Mouse (Mus musculus): ENCODE measurements at regions not wholly inside any gene's neighbourhood (a gene's known extent, or its start where the extent isn't known, plus 50 kb on each side); places are given as distances from the start of the nearest gene placed in this dataset.

DNA sequence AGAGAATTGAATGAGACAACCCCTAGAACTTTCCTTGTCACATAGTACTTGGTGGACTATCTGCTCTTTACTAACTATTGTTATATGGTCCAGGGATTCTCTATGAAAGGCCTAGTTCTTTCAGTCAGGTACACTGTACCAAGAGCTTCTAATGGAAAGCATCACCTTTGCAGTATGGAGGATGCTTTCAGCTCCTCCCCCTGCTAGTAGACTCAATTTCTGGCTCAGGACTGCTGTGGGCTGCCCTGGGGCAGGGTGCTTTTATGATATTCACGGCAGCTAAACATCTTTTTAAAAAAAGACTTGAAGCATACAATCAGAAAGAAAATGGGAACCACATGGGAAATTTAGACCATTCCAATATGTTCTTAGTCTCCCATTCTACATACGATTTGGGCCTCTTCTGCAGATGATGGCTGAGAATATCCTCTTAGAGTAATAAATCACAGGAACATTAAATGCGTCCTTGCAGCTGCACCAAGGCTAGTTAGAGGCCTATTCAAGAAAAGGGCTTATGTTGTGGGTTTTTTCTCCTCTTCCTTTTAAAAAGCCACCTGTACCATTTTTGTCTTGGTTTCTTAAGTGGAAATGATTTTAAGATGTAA is 61.7 kb upstream of the 6030498E09Rik start:
- no peak for DNase-seq (ENCODE audit: low spot score)

GRCm38 (mm10) chrX:38711442-38712258 is 60.8 kb upstream of the 6030498E09Rik start:
- peak; percentile 58 for DNase-seq (ENCODE audit: low spot score)
